Mouse (Mus musculus) MEL (cell line): Measurements from ENCODE around the gene Oit1.

ENCODE experiments used
- BHLHE40 ChIP-seq: IDR thresholded peaks from 2 replicates; pipeline ENCODE4 v1.6.1; 2012; ENCODE audit warnings: low read depth, mild to moderate bottlenecking, inconsistent platforms, low read length, improper control_type of control experiment, borderline replicate concordance
- CTCF ChIP-seq, 3 experiments: IDR thresholded peaks in 2 of 3; conservative IDR thresholded peaks in 1 of 3; 2 replicates each; pipeline ENCODE4 v1.5.1; 2011 to 2012; ENCODE audit warnings: low read length in 3 of 3, low read depth in 2 of 3, mild to moderate bottlenecking in 2 of 3, improper control_type of control experiment in 1 of 3, inconsistent platforms in 1 of 3, mixed read lengths in 1 of 3, moderate library complexity in 1 of 3; ENCODE audit not compliant: control insufficient read depth in 1 of 3, insufficient read depth in 1 of 3, poor library complexity in 1 of 3, severe bottlenecking in 1 of 3
- GATA1 ChIP-seq: IDR thresholded peaks from 2 replicates; pipeline ENCODE4 v1.6.1; 2011; ENCODE audit warnings: low read depth, low read length, improper control_type of control experiment
- POLR2A ChIP-seq, 2 experiments: IDR thresholded peaks; 2 replicates each; pipeline ENCODE4 v1.6.1; 2011 to 2012; ENCODE audit warnings: low read length in 2 of 2, mild to moderate bottlenecking in 2 of 2, control low read depth in 1 of 2, improper control_type of control experiment in 1 of 2, low read depth in 1 of 2, moderate library complexity in 1 of 2; ENCODE audit not compliant: control insufficient read depth in 1 of 2, insufficient read depth in 1 of 2, poor library complexity in 1 of 2
- USF2 ChIP-seq, 2 experiments: IDR thresholded peaks; 2 replicates each; pipeline ENCODE4 v1.6.1; 2011 to 2012; ENCODE audit warnings: improper control_type of control experiment in 2 of 2, low read length in 2 of 2, borderline replicate concordance in 1 of 2, inconsistent platforms in 1 of 2, low read depth in 1 of 2, mild to moderate bottlenecking in 1 of 2; ENCODE audit not compliant: insufficient read depth in 1 of 2

DNA sequence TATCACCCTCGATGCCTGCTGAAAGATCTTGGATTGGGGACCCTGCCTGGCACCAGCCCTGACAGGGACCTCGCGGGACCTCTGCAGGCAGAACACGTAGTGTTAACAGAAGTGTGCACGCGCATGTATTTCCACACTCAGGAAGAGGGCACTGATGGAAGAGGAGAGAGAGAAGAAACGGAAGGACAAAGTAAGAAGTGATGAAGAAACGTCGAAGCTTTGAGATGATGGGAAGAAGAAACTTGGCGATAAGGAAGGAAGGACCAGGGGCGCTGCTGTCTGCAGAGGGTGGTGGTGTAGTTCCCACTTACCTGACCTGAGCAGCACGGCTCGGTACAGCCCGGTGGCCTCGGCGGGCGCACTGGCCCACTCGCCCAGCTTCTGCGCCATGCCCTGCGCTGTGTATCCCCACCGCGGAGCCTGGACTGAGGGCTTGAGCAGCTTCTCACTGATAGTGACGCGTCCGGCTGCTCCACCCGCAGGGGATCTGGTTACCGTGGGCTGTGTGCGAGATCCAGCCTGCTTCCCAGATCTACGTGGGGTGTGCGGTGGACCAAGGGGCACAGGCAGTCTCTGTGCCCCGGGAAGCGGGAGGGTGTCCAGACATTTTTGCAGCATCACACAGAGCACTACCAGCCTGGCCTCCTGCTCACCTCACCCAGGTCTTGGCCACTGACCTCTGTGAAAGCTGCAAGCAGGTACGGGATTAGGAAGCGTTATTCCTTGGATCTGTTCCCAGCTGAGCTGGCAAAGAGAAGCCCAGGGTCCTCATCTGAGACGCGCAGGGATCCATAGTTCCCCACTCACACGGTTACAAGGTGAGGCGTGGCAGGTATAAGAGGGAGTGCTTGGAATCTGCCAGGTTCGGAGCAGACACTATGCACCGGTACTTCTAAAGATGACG is 61.1 kb downstream of the Oit1 start, which contains the start of gene Fam107a:
- no peak for TF ChIP-seq POLR2A (IDR thresholded peaks at IDR 0.05; ENCODE audit: control insufficient read depth in 1 of 2, insufficient read depth in 1 of 2, low read depth in 1 of 2, low read length in 2 of 2, poor library complexity in 1 of 2)
- TF ChIP-seq CTCF (IDR thresholded peaks at IDR 0.05 in 2 of 3, conservative IDR thresholded peaks at IDR 0.05 in 1 of 3; ENCODE audit: control insufficient read depth in 1 of 3, insufficient read depth in 1 of 3, low read depth in 2 of 3, low read length in 3 of 3, poor library complexity in 1 of 3, severe bottlenecking in 1 of 3): no peak
- no peak for TF ChIP-seq GATA1
- TF ChIP-seq USF2 (IDR thresholded peaks at IDR 0.05; ENCODE audit: borderline replicate concordance in 1 of 2, insufficient read depth in 1 of 2, low read depth in 1 of 2, low read length in 2 of 2): no peak
- TF ChIP-seq BHLHE40: no peak
